Mouse (Mus musculus) Patski (cell line): Measurements from ENCODE around the gene Gm10392. TPM values are rescaled to one million over a fixed set of nuclear protein-coding genes. Genes with fewer than 3 reads are reported as not detected.

Experiments used
- ATAC-seq: fragments of 100-300 bp; one replicate; pipeline ENCODE4 v1.8.0; 2021
- CTCF ChIA-PET: fragments of 350-600 bp; sonication (Branson Sonifier 250); formaldehyde crosslinking; loops from one replicate; lab custom pipeline; 2022; ENCODE audit warnings: inconsistent platforms; lab: Charles Lee
- POLR2A ChIA-PET: fragments of 350-600 bp; sonication (Branson Sonifier 250); formaldehyde crosslinking; loops from one replicate; lab custom pipeline; 2022; ENCODE audit warnings: antibody characterized with exemption, inconsistent platforms; lab: Charles Lee
- DNase-seq: peaks from one replicate; pipeline ENCODE4 v3.0.0-alpha.2; 2011; ENCODE audit warnings: low read depth, low spot score
- H3K27me3 ChIP-seq: fragments of 371-371 bp; one replicate; pipeline ENCODE4 v1.5.1; 2021
- CTCF ChIP-seq: fragments of 100-300 bp; IDR thresholded peaks from one replicate; pipeline ENCODE4 v1.5.1; 2021
- in situ Hi-C: fragments of 300-500 bp; cut with MboI; formaldehyde crosslinking; loops from 3 replicates; pipeline ENCODE4 v1.11.1; 2018; ENCODE audit warnings: low pct_unique_long_range_greater_than_20kb, mixed read lengths
- polyA plus RNA-seq: library from polyadenylated mRNA; unstranded; gene quantifications from one replicate; pipeline ENCODE4 v1.2.3, GENCODE M21; 2021

Gm10392 gene
- polyA plus RNA-seq, 1 experiment from 2014 or later, result not detected

- CTCF ChIA-PET, result interaction anchor here (0.7 to 3.8 kb wide), 10 partner anchors 9 to 184 kb away, joined by 3 to 18 read pairs (median 5); partner anchors contain the start of genes Ankrd13b and Gm10392
- TF ChIP-seq CTCF, result no peak
- DNase-seq (no peak), ATAC-seq (peak; percentile 41)
- POLR2A ChIA-PET, result interaction anchor here (1.1 to 1.4 kb wide), 2 partner anchors 9 to 10 kb away, joined by 3 to 4 read pairs; no protein-coding TSS in a partner anchor
- no peaks in the 10 kb centered on the region for H3K27me3 ChIP-seq
- in situ Hi-C loops, result loop anchor here (25.0 kb wide), 1 partner anchor 311 kb away; no protein-coding TSS in a partner anchor
These were observed 17.6 kb downstream of the Gm10392 start for GRCm38 (mm10) chr11:77501392-77501791.

DNA sequence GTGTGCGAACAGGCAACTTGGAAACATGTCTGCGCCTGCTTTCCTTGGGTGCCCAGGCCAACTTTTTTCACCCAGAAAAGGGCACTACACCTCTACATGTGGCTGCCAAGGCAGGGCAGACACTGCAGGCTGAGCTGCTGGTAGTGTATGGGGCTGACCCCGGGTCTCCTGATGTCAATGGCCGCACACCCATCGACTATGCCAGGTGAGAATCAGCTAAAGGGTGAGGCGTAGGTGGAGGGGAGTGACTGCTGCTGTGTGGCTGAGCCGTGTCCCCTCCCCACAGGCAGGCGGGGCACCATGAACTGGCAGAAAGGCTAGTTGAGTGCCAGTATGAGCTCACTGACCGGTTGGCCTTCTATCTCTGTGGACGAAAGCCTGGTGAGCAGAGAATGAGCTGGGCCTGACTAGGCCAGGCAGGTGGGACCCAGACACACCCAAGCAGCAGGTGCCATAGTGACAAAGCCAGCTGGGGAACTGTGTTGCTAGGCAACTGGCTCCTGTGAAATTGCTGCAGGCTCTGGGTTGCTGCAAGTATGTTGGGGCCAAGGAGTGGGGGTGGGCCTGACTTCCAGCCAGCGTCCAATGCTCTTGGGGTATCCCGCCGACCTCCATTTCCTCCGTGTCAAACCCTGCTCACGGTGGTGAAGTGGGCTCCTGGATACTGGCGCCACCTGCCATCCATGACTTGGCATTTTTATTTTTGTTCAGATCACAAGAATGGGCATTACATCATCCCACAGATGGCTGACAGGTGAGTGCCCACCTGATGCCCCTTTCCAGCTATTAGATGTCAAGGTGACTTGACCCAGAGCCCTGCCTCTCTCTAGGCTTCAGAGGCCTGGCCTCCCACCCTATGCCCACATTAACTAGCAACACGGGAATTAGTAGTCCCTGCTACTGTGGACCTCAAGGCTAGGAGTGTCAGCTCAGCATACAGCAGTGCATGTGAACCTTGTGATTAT lies 18.4 kb downstream of the Gm10392 start:
- in situ Hi-C loops, result loop anchor here (25.0 kb wide), 1 partner anchor 312 kb away; no protein-coding TSS in a partner anchor
- H3K27me3 ChIP-seq, result no peaks in the 10 kb centered on the region
- ChIA-PET CTCF (interaction anchor here (0.7 to 3.8 kb wide), 12 partner anchors 7 to 183 kb away, joined by 3 to 18 read pairs (median 4); partner anchors contain the start of genes Ankrd13b and Gm10392), POLR2A (interaction anchor here (1.1 to 1.4 kb wide), 2 partner anchors 9 to 10 kb away, joined by 3 to 4 read pairs; no protein-coding TSS in a partner anchor)
- TF ChIP-seq CTCF, result no peak
- ATAC-seq (no peak), DNase-seq (no peak)

- ChIA-PET POLR2A (no interaction called here), CTCF (interaction anchor here (0.9 to 3.8 kb wide), 6 partner anchors 8 to 182 kb away, joined by 3 to 18 read pairs (median 4); no protein-coding TSS in a partner anchor)
- no peaks in the 10 kb centered on the region for H3K27me3 ChIP-seq
- no peak for ATAC-seq
- DNase-seq, result no peak
- no peak for TF ChIP-seq CTCF
- in situ Hi-C loops, result no loop called here
These were observed 19.6 kb downstream of the Gm10392 start for GRCm38 (mm10) chr11:77499354-77499753.

DNA sequence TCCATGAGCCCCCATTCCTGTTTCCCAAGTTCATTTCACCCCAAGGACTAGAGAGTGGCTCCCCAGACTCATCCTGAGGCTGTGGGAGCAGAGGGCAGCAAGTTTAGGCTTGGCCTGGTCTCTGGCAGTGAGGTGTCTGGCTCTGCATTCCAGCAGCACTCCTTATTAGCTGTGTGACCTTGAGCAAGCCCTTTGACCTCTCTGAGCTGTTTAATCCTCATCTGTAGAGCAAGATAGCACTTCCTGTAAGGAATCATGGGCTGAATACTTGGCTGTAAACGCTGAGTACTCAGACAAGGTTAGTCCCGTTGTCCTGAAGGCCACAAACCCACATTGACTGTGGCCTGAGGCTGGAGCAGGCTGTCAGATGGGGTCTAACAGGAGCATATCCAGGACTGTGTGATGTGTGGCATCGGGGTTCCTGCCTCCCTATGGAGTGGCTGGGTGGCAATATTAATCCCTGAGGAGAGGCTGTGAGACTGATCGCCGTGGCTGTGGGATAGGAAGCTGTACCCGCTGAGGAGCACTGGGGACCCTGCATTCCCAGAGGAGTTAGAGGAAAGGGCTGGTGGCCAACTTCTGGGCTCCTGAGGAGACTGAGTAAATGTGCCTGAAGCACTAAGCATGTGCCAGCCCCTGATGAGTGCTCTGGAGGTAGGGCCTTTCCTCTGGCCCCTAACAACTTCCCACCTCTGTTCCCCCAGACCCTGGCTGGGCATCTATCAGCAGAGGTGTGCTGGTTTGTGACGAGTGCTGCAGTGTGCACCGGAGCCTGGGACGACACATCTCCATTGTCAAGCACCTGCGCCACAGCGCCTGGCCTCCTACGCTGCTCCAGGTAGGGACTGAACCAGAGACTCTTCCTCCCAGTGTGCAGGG lies 20.5 kb downstream of the Gm10392 start:
- ChIA-PET POLR2A (interaction anchor here (1.0 kb wide), 1 partner anchor 12 kb away, joined by 4 read pairs; no protein-coding TSS in a partner anchor), CTCF (interaction anchor here (1.0 to 3.8 kb wide), 3 partner anchors 14 to 181 kb away, joined by 3 to 18 read pairs (median 5); no protein-coding TSS in a partner anchor)
- no peak for TF ChIP-seq CTCF
- in situ Hi-C loops, result no loop called here
- no peaks in the 10 kb centered on the region for H3K27me3 ChIP-seq
- ATAC-seq (no peak), DNase-seq (no peak)

DNA sequence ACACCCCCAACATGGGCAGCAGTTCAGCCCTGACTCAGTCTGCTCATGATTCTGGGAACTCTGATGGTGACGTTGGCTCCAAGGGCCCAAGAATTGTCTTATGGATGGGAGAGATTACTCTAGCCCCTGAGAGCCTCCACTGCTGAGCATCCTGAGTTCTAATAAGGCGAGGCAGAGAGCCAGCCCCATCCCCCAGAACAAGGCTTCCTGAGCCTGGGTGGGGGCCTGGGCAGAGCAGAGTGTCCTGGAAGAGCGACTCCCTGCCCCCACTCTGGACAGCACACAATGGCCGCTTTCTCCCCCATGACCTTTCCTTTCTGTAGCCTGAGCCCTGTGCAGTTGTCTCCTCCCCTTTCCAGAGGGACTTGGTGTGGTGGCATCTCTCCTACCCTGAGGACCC lies 21.1 kb downstream of the Gm10392 start:
- H3K27me3 ChIP-seq, result no peaks in the 10 kb centered on the region
- TF ChIP-seq CTCF, result no peak
- ChIA-PET CTCF (no interaction called here), POLR2A (interaction anchor here (0.6 kb wide), 1 partner anchor 500 kb away, joined by 3 read pairs; no protein-coding TSS in a partner anchor)
- ATAC-seq (no peak), DNase-seq (no peak)
- in situ Hi-C loops, result no loop called here

- no peak for ATAC-seq
- ChIA-PET CTCF (interaction anchor here (2.0 kb wide), 1 partner anchor 10 kb away, joined by 12 read pairs; no protein-coding TSS in a partner anchor), POLR2A (interaction anchor here (0.6 to 1.2 kb wide), 2 partner anchors 11 to 500 kb away, joined by 3 read pairs; no protein-coding TSS in a partner anchor)
- DNase-seq, result no peak
- in situ Hi-C loops, result no loop called here
- TF ChIP-seq CTCF, result no peak
- H3K27me3 ChIP-seq, result no peaks in the 10 kb centered on the region
These were observed 21.6 kb downstream of the Gm10392 start for GRCm38 (mm10) chr11:77497341-77497756.

DNA sequence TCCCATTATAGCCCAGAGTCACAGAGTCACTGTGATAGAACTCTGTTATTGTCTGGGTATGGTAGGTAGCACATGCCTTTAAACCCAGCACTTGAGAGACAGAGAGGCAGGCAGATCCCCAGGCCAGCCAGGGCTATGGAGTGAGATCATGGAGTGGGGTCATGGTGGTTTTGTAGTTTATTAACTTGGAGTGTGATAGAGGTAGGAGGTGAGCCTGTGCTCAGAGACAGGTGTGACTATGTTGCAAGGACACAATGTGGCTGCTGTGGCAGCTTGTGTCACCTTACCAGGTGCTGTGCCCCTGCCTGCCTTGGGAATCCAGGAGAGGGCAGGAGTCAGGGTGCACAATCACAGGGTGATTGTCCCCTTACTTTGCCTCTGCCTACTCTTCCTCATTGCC lies 23.5 kb downstream of the Gm10392 start:
- DNase-seq, result no peak
- no peak for ATAC-seq
- ChIA-PET POLR2A (no interaction called here), CTCF (interaction anchor here (1.5 to 2.0 kb wide), 2 partner anchors 12 kb away, joined by 4 to 12 read pairs; no protein-coding TSS in a partner anchor)
- no peak for TF ChIP-seq CTCF
- in situ Hi-C loops, result no loop called here
- no peaks in the 10 kb centered on the region for H3K27me3 ChIP-seq

- no peak for TF ChIP-seq CTCF
- no peaks in the 10 kb centered on the region for H3K27me3 ChIP-seq
- ATAC-seq, result no peak
- in situ Hi-C loops, result no loop called here
- DNase-seq, result no peak
- POLR2A ChIA-PET, result no interaction called here
- CTCF ChIA-PET, result interaction anchor here (1.0 to 1.5 kb wide), 2 partner anchors 13 to 26 kb away, joined by 4 to 5 read pairs; no protein-coding TSS in a partner anchor
These were observed 24.2 kb downstream of the Gm10392 start for GRCm38 (mm10) chr11:77494782-77495181.

DNA sequence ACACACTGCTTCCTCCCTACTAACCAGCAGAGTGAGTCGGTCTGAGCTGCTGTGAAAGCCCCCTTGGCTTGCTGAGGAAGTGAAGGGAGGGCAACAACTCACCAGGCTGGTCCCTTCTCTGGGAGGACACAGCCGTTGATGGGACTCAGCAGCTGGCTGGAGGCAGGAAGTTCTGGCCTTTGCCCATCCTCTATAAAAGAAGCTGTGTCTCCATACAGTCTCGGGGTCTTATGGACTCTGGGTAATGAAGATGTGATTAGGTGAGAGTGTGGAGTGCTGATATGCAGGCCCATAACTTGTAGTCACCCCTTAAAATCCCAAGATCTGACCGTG lies 24.7 kb downstream of the Gm10392 start:
- no peak for ATAC-seq
- no peaks in the 10 kb centered on the region for H3K27me3 ChIP-seq
- CTCF ChIA-PET, result interaction anchor here (1.0 to 1.5 kb wide), 3 partner anchors 13 to 26 kb away, joined by 3 to 5 read pairs (median 4); no protein-coding TSS in a partner anchor
- POLR2A ChIA-PET, result no interaction called here
- TF ChIP-seq CTCF, result no peak
- no peak for DNase-seq
- in situ Hi-C loops, result no loop called here
